Mouse (Mus musculus) myocyte (in vitro differentiated cells): ENCODE data around the gene Mcat.

Experiments
- CEBPB ChIP-seq: IDR thresholded peaks from 2 replicates; pipeline ENCODE4 v1.6.1; 2011; ENCODE audit warnings: mild to moderate bottlenecking, moderate library complexity; ENCODE audit not compliant: poor library complexity, insufficient read depth, severe bottlenecking
- E2F4 ChIP-seq: IDR thresholded peaks from one replicate; pipeline ENCODE4 v1.6.1; 2011; ENCODE audit warnings: mild to moderate bottlenecking, control low read depth, moderate library complexity; ENCODE audit not compliant: insufficient read depth
- MAX ChIP-seq: IDR thresholded peaks from one replicate; pipeline ENCODE4 v1.6.1; 2011; ENCODE audit warnings: low read depth, mild to moderate bottlenecking, control low read depth
- MYOD1 ChIP-seq, 3 experiments: IDR thresholded peaks; one replicate each; pipeline ENCODE4 v1.6.1; 2011; ENCODE audit warnings: control low read depth in 2 of 3, low read depth in 2 of 3, mild to moderate bottlenecking in 2 of 3, moderate library complexity in 1 of 3; ENCODE audit not compliant: insufficient read length in 2 of 3, control insufficient read depth in 1 of 3
- MYOG ChIP-seq, 3 experiments: IDR thresholded peaks; one replicate each; pipeline ENCODE4 v1.6.1; 2011; ENCODE audit warnings: control low read depth in 2 of 3, low read depth in 2 of 3, mild to moderate bottlenecking in 2 of 3; ENCODE audit not compliant: insufficient read length in 2 of 3, control insufficient read depth in 1 of 3, insufficient read depth in 1 of 3
- POLR2A ChIP-seq: IDR thresholded peaks from one replicate; pipeline ENCODE4 v1.6.1; 2011; ENCODE audit warnings: low read depth, mild to moderate bottlenecking, control low read depth, moderate library complexity; ENCODE audit not compliant: insufficient read length
- POLR2AphosphoS2 ChIP-seq: IDR thresholded peaks from one replicate; pipeline ENCODE4 v1.6.1; 2011; ENCODE audit warnings: low read depth, control low read depth; ENCODE audit not compliant: insufficient read length
- REST ChIP-seq: IDR thresholded peaks from one replicate; pipeline ENCODE4 v1.6.1; 2011; ENCODE audit warnings: mild to moderate bottlenecking, control low read depth, moderate library complexity; ENCODE audit not compliant: insufficient read depth, insufficient read length
- SRF ChIP-seq: IDR thresholded peaks from one replicate; pipeline ENCODE4 v1.6.1; 2011; ENCODE audit warnings: low read depth; ENCODE audit not compliant: control insufficient read depth, insufficient read length
- TCF12 ChIP-seq: IDR thresholded peaks from one replicate; pipeline ENCODE4 v1.6.1; 2011; ENCODE audit warnings: mild to moderate bottlenecking, control low read depth; ENCODE audit not compliant: poor library complexity, insufficient read depth, severe bottlenecking
- USF1 ChIP-seq: IDR thresholded peaks from one replicate; pipeline ENCODE4 v1.6.1; 2011; ENCODE audit warnings: low read depth, mild to moderate bottlenecking, control low read depth, moderate library complexity

DNA sequence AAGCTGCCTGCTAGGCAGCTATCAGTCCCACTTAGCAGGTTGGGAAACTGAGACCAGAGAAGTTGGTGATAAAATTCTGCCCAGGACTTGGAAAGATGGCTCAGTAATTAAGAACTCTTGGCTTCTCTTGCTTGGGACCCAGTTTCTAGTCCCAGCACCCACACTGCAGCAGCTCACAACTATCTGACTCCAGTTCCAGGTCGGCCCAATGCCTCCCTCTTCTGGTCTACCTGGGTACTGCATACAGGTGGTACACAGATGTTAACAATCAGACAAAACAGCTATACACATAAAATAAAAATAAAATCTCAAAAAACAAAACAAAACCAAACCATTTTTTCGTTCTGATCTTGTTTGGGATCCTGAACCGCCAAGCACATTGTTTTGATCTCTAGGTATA, 63.2 kb downstream of the Mcat start:
- no peak for TF ChIP-seq POLR2A
- no peak for TF ChIP-seq CEBPB
- no peak for TF ChIP-seq E2F4
- no peak for TF ChIP-seq MAX
- no peak for TF ChIP-seq MYOD1 (IDR thresholded peaks at IDR 0.05; ENCODE audit: control insufficient read depth in 1 of 3, insufficient read length in 2 of 3, low read depth in 2 of 3)
- TF ChIP-seq POLR2AphosphoS2: no peak
- TF ChIP-seq USF1: no peak
- no peak for TF ChIP-seq TCF12
- TF ChIP-seq SRF: no peak
- TF ChIP-seq MYOG (IDR thresholded peaks at IDR 0.05; ENCODE audit: control insufficient read depth in 1 of 3, insufficient read depth in 1 of 3, insufficient read length in 2 of 3, low read depth in 2 of 3): no peak
- no peak for TF ChIP-seq REST
